Comparison of ENCODE assay signal across 9 mouse cellular contexts in genomic region chr5:136051231-136052085, GRCm38 (mm10). TPM values are rescaled to one million over a fixed set of nuclear protein-coding genes. Genes with fewer than 3 reads are reported as not detected.
DNase-seq lines count a peak whose midpoint lies in the region; ATAC-seq and TF ChIP-seq lines count a peak whose summit lies in the region.
"Had no signal": no experiment of that assay in that cellular context is flagged by ENCODE, and none has a peak within 500 bp of the region (broad histone marks: within the 10 kb centered on the region; RNA-seq: fewer than 3 reads in every experiment).

No protein-coding gene starts in this region.

- no peak for TF ChIP-seq CTCF in stomach, postnatal 0 days (IDR thresholded peaks at IDR 0.05; ENCODE audit: low read depth)

- H3K9ac ChIP-seq in stomach, postnatal 0 days (ENCODE audit: low read length), result no peak overlapping the region

- peak; percentile 14 to 30 for DNase-seq in frontal cortex, adult 2 months (ENCODE audit: extremely low spot score in 1 of 2, low spot score in 1 of 2)
- no peak for DNase-seq in frontal cortex, postnatal 25 days (ENCODE audit: low spot score in 2 of 2)
- DNase-seq in adrenal gland, postnatal 36 days, result peak; percentile 83 to 85
- peak; percentile 31 to 63 for DNase-seq in heart, adult 18-20 months
- peak; percentile 89 for DNase-seq in kidney, adult 11 months
- DNase-seq in lung, postnatal 14 days, result peak; percentile 53
- peak; percentile 53 for DNase-seq in stomach, postnatal 0 days (ENCODE audit: low spot score)

- no peak overlapping the region for H3K4me2 ChIP-seq in stomach, postnatal 0 days (replicated peaks; ENCODE audit: low read depth)

- peaks cover 10% of the 10 kb centered on the region for H3K4me1 ChIP-seq in stomach, postnatal 0 days (replicated peaks; ENCODE audit: control insufficient read depth, insufficient read depth)

- no peaks in the 10 kb centered on the region for H3K36me3 ChIP-seq in stomach, postnatal 0 days (ENCODE audit: control insufficient read depth, insufficient read depth, low read length)

- H3K27ac ChIP-seq in stomach, postnatal 0 days (replicated peaks), result peak overlapping the region; percentile 76

- H3K27me3 ChIP-seq in stomach, postnatal 0 days (ENCODE audit: control insufficient read depth, insufficient read depth, low read length), result no peaks in the 10 kb centered on the region

- no peaks in the 10 kb centered on the region for H3K9me3 ChIP-seq in stomach, postnatal 0 days (ENCODE audit: control insufficient read depth, low read length)

- no peak overlapping the region for H3K4me3 ChIP-seq in stomach, postnatal 0 days (ENCODE audit: low read depth, low read length)

- no peak for TF ChIP-seq EP300 in stomach, postnatal 0 days (optimal IDR thresholded peaks at IDR 0.05)

- 5% methylated on average over 10 of the region's 10 CpGs for WGBS in stomach, postnatal 0 days

- ATAC-seq in stomach, postnatal 0 days (ENCODE audit: low FRiP score, low TSS enrichment), result peak; percentile 66
- no peak for ATAC-seq in monocyte, adult 5-6 weeks (replicated peaks; ENCODE audit: insufficient number of reproducible peaks, low FRiP score, low TSS enrichment, poor library complexity, severe bottlenecking)

RNA-seq across cellular contexts. Expression of gene Upk3bl, which starts 2.8 kb away (rescaled TPM):
- 0.22 and 0.67 TPM in 2 replicates for polyA plus RNA-seq in frontal cortex, adult 2 months (2012; rRNA removed)
- total RNA-seq in adrenal gland, postnatal 36 days (2021), result not detected
- total RNA-seq in heart, adult 18-20 months (2021), result not detected
- polyA plus RNA-seq in stomach, postnatal 0 days (2015; fragmentation: Nextera tagmentation; extraction: Ambion mirVana), result 27.4 and 56.0 TPM in 2 replicates
- total RNA-seq in monocyte, adult 5-6 weeks (2017), result not detected in 3 replicates
- polyA plus RNA-seq: spleen, adult 2 months had no signal

RNA-seq across cellular contexts. Expression of gene Upk3b, which starts 13.2 kb away (rescaled TPM):
- not detected in 2 replicates for polyA plus RNA-seq in frontal cortex, adult 2 months (2012; rRNA removed)
- total RNA-seq in adrenal gland, postnatal 36 days (2021), result 1 to 10 TPM; 5.3 to 6.8 TPM
- 10 to 100 TPM; 11.1 to 23.7 TPM for total RNA-seq in heart, adult 18-20 months (2021)
- 22.8 and 27.7 TPM in 2 replicates for polyA plus RNA-seq in stomach, postnatal 0 days (2015; fragmentation: Nextera tagmentation; extraction: Ambion mirVana)
- not detected in 3 replicates for total RNA-seq in monocyte, adult 5-6 weeks (2017)

RNA-seq across cellular contexts. Expression of gene Rasa4, which starts 32.3 kb away (rescaled TPM):
- 23.9 and 24.6 TPM in 2 replicates for polyA plus RNA-seq in frontal cortex, adult 2 months (2012; rRNA removed)
- total RNA-seq in adrenal gland, postnatal 36 days (2021), result 10 to 100 TPM; 11.2 to 11.9 TPM
- 1 to 10 TPM; 4.8 to 5.4 TPM for total RNA-seq in heart, adult 18-20 months (2021)
- 4.0 and 4.7 TPM in 2 replicates for polyA plus RNA-seq in stomach, postnatal 0 days (2015; fragmentation: Nextera tagmentation; extraction: Ambion mirVana)
- total RNA-seq in monocyte, adult 5-6 weeks (2017), result 20.8 to 45.1 TPM (median 32.3 TPM) in 3 replicates

RNA-seq across cellular contexts. Expression of gene Dtx2, which starts 56.9 kb away (rescaled TPM):
- 10.5 and 10.6 TPM in 2 replicates for polyA plus RNA-seq in frontal cortex, adult 2 months (2012; rRNA removed)
- total RNA-seq in adrenal gland, postnatal 36 days (2021), result 10 to 100 TPM; 13.3 to 17.1 TPM
- 1 to 10 TPM; 6.5 to 8.1 TPM for total RNA-seq in heart, adult 18-20 months (2021)
- 13.5 and 16.2 TPM in 2 replicates for polyA plus RNA-seq in stomach, postnatal 0 days (2015; fragmentation: Nextera tagmentation; extraction: Ambion mirVana)
- 5.4 to 11.2 TPM (median 6.8 TPM) in 3 replicates for total RNA-seq in monocyte, adult 5-6 weeks (2017)

Comparison
In these comparisons a context has a peak if more than half of its experiments do, and no peak if none do; other contexts are left out.
1. DNase-seq: peak in frontal cortex, adult 2 months (2 of 2), adrenal gland, postnatal 36 days (2 of 2), heart, adult 18-20 months (2 of 2), kidney, adult 11 months (single experiment), lung, postnatal 14 days (single experiment) and stomach, postnatal 0 days (single experiment); none in frontal cortex, postnatal 25 days (0 of 2).